Mouse (Mus musculus): ENCODE data around the gene Ptprk.

Ptprk gene

GRCm38 (mm10) chr10:28185326-28185725 lies 110.7 kb downstream of the Ptprk start:
- no peak for DNase-seq (ENCODE audit: low read depth, low spot score)

DNA sequence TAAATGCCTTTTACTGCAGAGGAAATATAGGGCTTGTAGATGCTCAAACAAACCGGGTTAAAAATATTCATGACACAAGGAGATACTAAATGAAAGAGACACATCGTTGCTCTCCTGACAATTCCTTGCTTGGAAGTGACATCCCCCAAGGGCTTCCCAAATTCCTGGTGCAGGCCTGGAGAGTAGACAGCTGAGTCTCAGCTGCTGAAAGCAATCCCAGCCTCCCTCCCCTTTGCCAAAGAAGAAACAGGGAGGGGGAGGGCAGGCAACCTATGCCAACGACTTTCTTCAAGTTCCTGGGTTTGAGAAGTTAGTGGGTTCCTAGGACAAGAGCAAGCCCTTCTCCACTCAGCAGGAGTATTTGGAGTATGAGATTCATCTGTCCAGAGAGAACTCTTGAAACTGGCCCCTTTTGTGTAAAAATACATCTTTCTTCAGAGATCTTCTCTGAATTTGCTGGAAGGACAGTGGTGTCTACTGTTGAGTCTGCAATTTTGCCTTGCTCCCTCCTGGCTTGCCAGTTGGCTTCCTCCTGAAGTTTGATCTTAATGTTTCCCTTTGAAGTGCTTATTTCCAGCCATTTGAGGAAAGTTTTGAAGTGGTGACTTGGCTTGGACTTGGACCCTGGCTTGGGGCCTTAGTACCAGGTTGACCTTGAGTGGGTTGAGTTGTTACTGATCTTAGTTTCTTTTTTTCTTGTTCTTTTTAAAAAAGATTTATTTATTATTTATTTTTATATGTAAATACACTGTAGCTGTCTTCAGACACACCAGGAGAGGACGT lies 111.6 kb downstream of the Ptprk start:
- no peak for DNase-seq (ENCODE audit: low read depth, low spot score)

GRCm38 (mm10) chr10:28191440-28191839 lies 116.8 kb downstream of the Ptprk start:
- peak; percentile 28 for DNase-seq (ENCODE audit: low read depth, low spot score)

- DNase-seq (ENCODE audit: low read depth, low spot score), result no peak
Measured at GRCm38 (mm10) chr10:28193630-28194029, 119.0 kb downstream of the Ptprk start.

GRCm38 (mm10) chr10:28200609-28201008 lies 126.0 kb downstream of the Ptprk start:
- no peak for DNase-seq (ENCODE audit: low read depth, low spot score)

- no peak for DNase-seq (ENCODE audit: low read depth, low spot score)
Measured at GRCm38 (mm10) chr10:28209394-28209793, 134.8 kb downstream of the Ptprk start.

- no peak for DNase-seq (ENCODE audit: low read depth, low spot score)
Measured at GRCm38 (mm10) chr10:28212083-28212482, 137.5 kb downstream of the Ptprk start.

GRCm38 (mm10) chr10:28215153-28215552 lies 140.5 kb downstream of the Ptprk start:
- DNase-seq (ENCODE audit: low read depth, low spot score), result peak; percentile 67

- DNase-seq (ENCODE audit: low read depth, low spot score), result peak; percentile 17
Measured at GRCm38 (mm10) chr10:28223602-28224001, 149.0 kb downstream of the Ptprk start.

- DNase-seq (ENCODE audit: low read depth, low spot score), result peak; percentile 24
Measured at GRCm38 (mm10) chr10:28224376-28224775, 149.8 kb downstream of the Ptprk start.

- DNase-seq (ENCODE audit: low read depth, low spot score), result no peak
Measured at GRCm38 (mm10) chr10:28225536-28226075, 151.0 kb downstream of the Ptprk start.

GRCm38 (mm10) chr10:28227732-28228131 lies 153.1 kb downstream of the Ptprk start:
- no peak for DNase-seq (ENCODE audit: low read depth, low spot score)

- no peak for DNase-seq (ENCODE audit: low read depth, low spot score)
Measured at GRCm38 (mm10) chr10:28228208-28228607, 153.6 kb downstream of the Ptprk start.

GRCm38 (mm10) chr10:28232273-28233167 lies 157.9 kb downstream of the Ptprk start:
- DNase-seq (ENCODE audit: low read depth, low spot score), result peak; percentile 15

GRCm38 (mm10) chr10:28249047-28249446 lies 174.4 kb downstream of the Ptprk start:
- DNase-seq (ENCODE audit: low read depth, low spot score), result no peak

GRCm38 (mm10) chr10:28251385-28251784 lies 176.8 kb downstream of the Ptprk start:
- DNase-seq (ENCODE audit: low read depth, low spot score), result peak; percentile 16

DNA sequence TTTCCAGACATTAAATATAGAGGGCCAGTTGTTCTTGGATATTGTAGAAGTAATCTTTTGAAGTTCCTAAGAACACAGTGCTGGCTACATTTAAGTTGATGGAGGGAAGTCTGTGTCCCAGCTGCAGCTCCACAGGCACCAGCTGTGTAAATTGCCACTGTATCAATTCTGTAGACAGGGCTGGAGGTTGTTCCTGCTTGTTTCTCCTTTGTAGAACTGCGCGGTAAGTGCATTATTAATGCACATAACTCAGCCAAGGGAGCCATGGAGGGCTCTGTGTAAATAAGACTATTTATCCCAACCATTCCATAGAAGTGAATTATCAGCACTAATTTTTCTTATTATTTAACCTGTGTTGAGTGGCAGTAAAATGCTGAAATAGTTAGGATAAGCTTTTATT lies 186.0 kb downstream of the Ptprk start:
- no peak for DNase-seq (ENCODE audit: low read depth, low spot score)

- no peak for DNase-seq (ENCODE audit: low read depth, low spot score)
Measured at GRCm38 (mm10) chr10:28262159-28262558, 187.5 kb downstream of the Ptprk start.

GRCm38 (mm10) chr10:28263546-28263945 lies 188.9 kb downstream of the Ptprk start:
- DNase-seq (ENCODE audit: low read depth, low spot score), result no peak

- DNase-seq (ENCODE audit: low read depth, low spot score), result no peak
Measured at GRCm38 (mm10) chr10:28270273-28270672, 195.7 kb downstream of the Ptprk start.

DNA sequence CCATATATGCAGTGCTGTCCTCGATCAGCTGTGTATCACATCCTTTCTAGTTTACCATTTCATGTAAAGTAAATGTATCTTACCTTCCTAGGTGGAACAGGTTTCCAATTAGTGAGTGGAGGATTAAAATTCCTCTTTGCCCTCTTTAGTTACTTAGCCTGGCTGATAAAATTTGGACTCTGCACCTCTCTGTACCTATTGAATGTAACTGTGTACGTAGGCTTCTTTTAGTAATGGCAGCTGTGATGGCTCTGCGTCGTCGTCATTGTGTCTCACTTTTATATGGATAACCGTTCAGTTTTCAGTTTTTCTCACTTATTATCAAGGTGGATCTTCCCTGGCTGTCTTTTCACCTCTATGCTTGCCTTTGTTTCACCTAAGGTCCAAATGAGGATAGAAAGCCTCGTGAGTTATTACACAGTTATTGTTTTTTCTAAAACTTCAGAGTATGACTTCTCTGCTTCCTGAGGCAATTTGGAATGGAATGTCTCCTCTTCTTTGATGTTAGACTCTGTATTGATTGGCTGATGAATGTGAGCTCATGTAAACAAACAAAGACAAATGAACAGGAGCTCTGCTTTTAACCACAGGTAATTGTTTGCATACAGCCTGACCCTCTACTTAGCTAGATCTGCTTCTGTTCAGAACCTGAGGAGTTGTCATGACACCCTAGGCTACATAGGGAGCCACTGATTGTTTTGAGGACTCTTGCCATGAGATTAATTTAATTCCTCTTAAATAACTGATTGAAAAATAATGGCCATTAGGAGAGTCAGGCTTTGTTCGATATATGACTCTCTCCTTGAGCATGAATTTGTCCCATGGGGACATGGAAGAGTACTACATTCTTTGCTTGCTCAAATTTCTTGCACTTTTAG lies 197.3 kb downstream of the Ptprk start:
- no peak for DNase-seq (ENCODE audit: low read depth, low spot score)
